Mouse (Mus musculus) R1 (cell line): Measurements from ENCODE around the gene Creb3l4.
"Not testable (repeated sequence)": the region's sequence is repeated elsewhere in the genome, so short reads cannot be mapped to it uniquely, and the experiment has no call there.

Source experiments
- DNase-seq: peaks from one replicate; pipeline ENCODE4 v3.0.0-alpha.2; 2018; ENCODE audit warnings: low read depth, low spot score

Creb3l4 gene

GRCm38 (mm10) chr3:90265034-90265931 lies 22.0 kb upstream of the Creb3l4 start, which contains the start of gene Dennd4b:
Gene Dennd4b (plus strand): TSS chr3:90265185.
- DNase-seq = peak; percentile 92

- no peak for DNase-seq
Observed at GRCm38 (mm10) chr3:90264687-90265033, 21.3 kb upstream of the Creb3l4 start.

- no peak for DNase-seq
Observed at GRCm38 (mm10) chr3:90263121-90263771, 19.9 kb upstream of the Creb3l4 start.

- no peak for DNase-seq
Observed at GRCm38 (mm10) chr3:90258521-90258920, 15.2 kb upstream of the Creb3l4 start.

GRCm38 (mm10) chr3:90256731-90257530 lies 13.6 kb upstream of the Creb3l4 start:
- no peak for DNase-seq

GRCm38 (mm10) chr3:90255784-90256353 lies 12.6 kb upstream of the Creb3l4 start:
- DNase-seq = no peak

- peak; percentile 28 for DNase-seq
Observed at GRCm38 (mm10) chr3:90255194-90255565, 11.9 kb upstream of the Creb3l4 start.

GRCm38 (mm10) chr3:90254419-90255193 lies 11.3 kb upstream of the Creb3l4 start:
- DNase-seq = peak; percentile 49

- DNase-seq = peak; percentile 98
Observed at GRCm38 (mm10) chr3:90253653-90254418, 10.5 kb upstream of the Creb3l4 start, which contains the start of gene Crtc2. Gene Crtc2 (plus strand): TSS chr3:90254163.

- DNase-seq = not testable (repeated sequence)
Observed at GRCm38 (mm10) chr3:90253174-90253573, 9.9 kb upstream of the Creb3l4 start.

- not testable (repeated sequence) for DNase-seq
Observed at GRCm38 (mm10) chr3:90252659-90253058, 9.3 kb upstream of the Creb3l4 start.

GRCm38 (mm10) chr3:90251731-90252226 lies 8.5 kb upstream of the Creb3l4 start:
- DNase-seq = not testable (repeated sequence)

- DNase-seq = no peak
Observed at GRCm38 (mm10) chr3:90250791-90251190, 7.5 kb upstream of the Creb3l4 start.

- DNase-seq = no peak
Observed at GRCm38 (mm10) chr3:90248746-90249100, 5.4 kb upstream of the Creb3l4 start.

- peak; percentile 97 for DNase-seq
Observed at GRCm38 (mm10) chr3:90247960-90248745, 4.8 kb upstream of the Creb3l4 start, which contains the start of gene Slc39a1. Gene Slc39a1 (plus strand): TSS chr3:90248172.

GRCm38 (mm10) chr3:90247630-90247959 lies 4.3 kb upstream of the Creb3l4 start:
- no peak for DNase-seq

GRCm38 (mm10) chr3:90245406-90245805 lies 2.1 kb upstream of the Creb3l4 start:
- no peak for DNase-seq

- no peak for DNase-seq
Observed at GRCm38 (mm10) chr3:90241669-90242358, 1.5 kb downstream of the Creb3l4 start.

GRCm38 (mm10) chr3:90241251-90241650 lies 2.1 kb downstream of the Creb3l4 start:
- no peak for DNase-seq
